Mouse (Mus musculus) midbrain, embryonic 15.5 days (tissue): ENCODE measurements at regions not wholly inside any gene's neighbourhood (a gene's known extent, or its start where the extent isn't known, plus 50 kb on each side); places are given as distances from the start of the nearest gene placed in this dataset.

Experiments used
- ATAC-seq: fragments of 200-750 bp; cut with Nextera tagmentation; replicated peaks from 2 replicates; pipeline ENCODE4 v1.8.0; 2017; ENCODE audit warnings: moderate TSS enrichment
- H3K27ac ChIP-seq: fragments of 300-500 bp; sonication (generic); 2 replicates; pipeline ENCODE4 v1.5.1; 2015; ENCODE audit warnings: mild to moderate bottlenecking, inconsistent platforms
- H3K27me3 ChIP-seq: fragments of 300-500 bp; sonication (generic); replicated peaks from 2 replicates; pipeline ENCODE4 v1.6.1; 2015; ENCODE audit warnings: inconsistent platforms
- H3K36me3 ChIP-seq: fragments of 300-500 bp; sonication (generic); replicated peaks from 2 replicates; pipeline ENCODE4 v1.6.1; 2015; ENCODE audit warnings: inconsistent platforms
- H3K4me1 ChIP-seq: fragments of 300-500 bp; sonication (generic); 2 replicates; pipeline ENCODE4 v1.6.1; 2015; ENCODE audit warnings: inconsistent platforms
- H3K4me2 ChIP-seq: fragments of 300-500 bp; sonication (generic); 2 replicates; pipeline ENCODE4 v1.6.1; 2015; ENCODE audit warnings: inconsistent platforms, mild to moderate bottlenecking, moderate library complexity
- H3K4me3 ChIP-seq: fragments of 300-500 bp; sonication (generic); 2 replicates; pipeline ENCODE4 v1.5.1; 2015; ENCODE audit warnings: mild to moderate bottlenecking, inconsistent platforms
- H3K9ac ChIP-seq: fragments of 300-500 bp; sonication (generic); 2 replicates; pipeline ENCODE4 v1.6.1; 2015; ENCODE audit warnings: mild to moderate bottlenecking, inconsistent platforms
- H3K9me3 ChIP-seq: fragments of 300-500 bp; sonication (generic); 2 replicates; pipeline ENCODE4 v1.6.1; 2016; ENCODE audit warnings: inconsistent platforms
- WGBS: fragments of 180-500 bp; shearing (Covaris S2); methylation state at CpG from one replicate; pipeline ENCODE4 v1.1.7; 2015; ENCODE audit warnings: mixed read lengths; 5-methylcytosine and 5-hydroxymethylcytosine counted together

DNA sequence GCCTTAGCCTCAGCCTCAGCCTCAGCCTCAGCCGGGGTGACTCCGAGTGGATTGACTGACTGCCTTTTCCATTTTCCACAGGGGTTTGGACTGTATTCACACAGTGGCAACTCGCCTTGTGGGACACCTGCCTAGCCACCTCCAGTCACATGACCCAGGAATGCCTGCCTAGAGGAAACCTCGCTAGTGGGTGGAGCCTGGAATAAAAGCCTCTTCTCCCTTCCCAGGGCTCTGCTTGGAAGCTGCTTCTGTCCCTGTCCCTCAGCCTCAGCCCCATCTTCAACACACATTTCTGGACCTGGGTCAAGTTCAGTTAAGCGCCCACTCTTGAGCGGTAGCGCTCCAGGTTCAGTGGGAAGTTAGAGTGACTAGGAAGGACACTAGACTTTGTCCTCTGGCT lies 68.0 kb upstream of the Prdm11 start:
- Histone ChIP-seq H3K27ac (no peak overlapping the region), H3K9me3 (no peaks in the 10 kb centered on the region), H3K4me2 (no peak overlapping the region), H3K4me1 (0 out of 2 replicates have a peak, but pooled peaks cover 3% of the 10 kb centered on the region), H3K27me3 (no peaks in the 10 kb centered on the region), H3K9ac (no peak overlapping the region), H3K36me3 (no peaks in the 10 kb centered on the region), H3K4me3 (no peak overlapping the region)
- ATAC-seq: no peak
- WGBS: 74% methylated on average over 7 of the region's 7 CpGs

DNA sequence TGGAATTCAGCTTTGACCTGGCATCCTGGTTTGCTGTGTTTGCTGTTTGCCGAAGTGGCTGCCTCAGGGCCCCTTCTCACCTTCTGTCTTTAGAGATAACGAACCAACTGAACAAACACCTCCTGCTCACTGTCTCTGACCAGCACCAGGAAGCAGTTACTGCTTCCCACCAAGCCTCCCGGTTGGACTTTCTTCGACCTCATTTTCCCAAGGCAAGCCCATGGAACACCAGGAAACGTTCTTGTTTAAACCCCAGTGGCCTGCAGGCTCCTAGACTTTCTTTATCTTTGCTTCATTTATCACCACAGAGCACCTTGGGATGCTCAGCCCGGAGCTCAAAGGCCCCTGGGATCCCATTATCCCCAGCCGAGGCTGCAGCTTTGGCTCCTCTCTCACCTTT lies 66.4 kb upstream of the Prdm11 start:
- H3K4me1 ChIP-seq: no peaks in the 10 kb centered on the region
- no peak overlapping the region for H3K4me2 ChIP-seq
- H3K9me3 ChIP-seq: no peaks in the 10 kb centered on the region
- WGBS: 46% methylated on average over 7 of the region's 7 CpGs
- no peaks in the 10 kb centered on the region for H3K27me3 ChIP-seq
- H3K27ac ChIP-seq: no peak overlapping the region
- no peak overlapping the region for H3K4me3 ChIP-seq
- H3K36me3 ChIP-seq: no peaks in the 10 kb centered on the region
- no peak for ATAC-seq
- no peak overlapping the region for H3K9ac ChIP-seq

DNA sequence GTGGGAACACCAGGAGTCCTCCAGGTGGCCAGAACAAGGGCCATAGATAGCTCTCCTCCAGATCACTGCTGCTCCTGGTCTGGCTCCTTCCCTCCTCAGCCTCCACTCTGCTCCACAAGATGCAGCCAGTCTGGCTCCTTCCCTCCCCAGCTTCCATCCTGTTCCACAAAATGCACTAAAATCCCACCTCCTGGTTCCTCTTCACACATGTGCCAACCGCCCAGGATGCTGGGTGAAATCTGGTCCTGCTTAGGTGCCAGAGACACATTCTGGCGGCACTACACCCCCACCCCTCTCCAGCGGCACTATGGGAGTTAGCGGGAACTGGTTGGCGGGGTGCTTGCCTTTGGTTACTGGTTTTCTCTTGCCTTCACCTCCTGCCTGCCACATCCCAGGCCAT lies 64.9 kb upstream of the Prdm11 start:
- Histone ChIP-seq H3K9me3 (no peaks in the 10 kb centered on the region), H3K4me1 (no peaks in the 10 kb centered on the region), H3K9ac (no peak overlapping the region), H3K4me2 (no peak overlapping the region), H3K4me3 (no peak overlapping the region), H3K27ac (no peak overlapping the region), H3K27me3 (no peaks in the 10 kb centered on the region), H3K36me3 (no peaks in the 10 kb centered on the region)
- ATAC-seq: no peak
- 89% methylated on average over 5 of the region's 5 CpGs for WGBS

DNA sequence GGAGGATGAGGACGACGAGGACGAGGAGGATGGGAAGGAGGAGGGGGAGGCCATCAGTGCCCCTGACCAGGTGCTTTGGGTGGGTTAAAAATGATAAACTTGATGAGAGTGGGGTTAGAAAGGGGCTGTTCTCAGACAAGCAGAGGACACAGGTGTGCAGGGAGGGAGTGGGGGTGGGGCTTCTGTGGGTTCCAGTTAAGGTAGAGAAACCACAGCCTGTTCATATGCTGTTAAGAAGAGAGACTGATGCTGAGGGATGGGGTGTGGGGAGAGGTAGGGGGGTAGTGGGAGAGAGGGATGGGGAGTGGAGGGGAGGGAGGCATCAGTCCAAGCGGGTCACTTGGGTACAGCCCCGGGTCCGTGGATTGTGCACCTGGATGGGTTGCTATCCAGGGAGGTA lies 60.6 kb upstream of the Prdm11 start:
- 75% methylated on average over 6 of the region's 6 CpGs for WGBS
- H3K27ac ChIP-seq: no peak overlapping the region
- H3K9ac ChIP-seq: no peak overlapping the region
- H3K4me3 ChIP-seq: no peak overlapping the region
- no peaks in the 10 kb centered on the region for H3K36me3 ChIP-seq
- no peaks in the 10 kb centered on the region for H3K27me3 ChIP-seq
- H3K4me2 ChIP-seq: no peak overlapping the region
- no peaks in the 10 kb centered on the region for H3K4me1 ChIP-seq
- H3K9me3 ChIP-seq: no peaks in the 10 kb centered on the region
- ATAC-seq: no peak

DNA sequence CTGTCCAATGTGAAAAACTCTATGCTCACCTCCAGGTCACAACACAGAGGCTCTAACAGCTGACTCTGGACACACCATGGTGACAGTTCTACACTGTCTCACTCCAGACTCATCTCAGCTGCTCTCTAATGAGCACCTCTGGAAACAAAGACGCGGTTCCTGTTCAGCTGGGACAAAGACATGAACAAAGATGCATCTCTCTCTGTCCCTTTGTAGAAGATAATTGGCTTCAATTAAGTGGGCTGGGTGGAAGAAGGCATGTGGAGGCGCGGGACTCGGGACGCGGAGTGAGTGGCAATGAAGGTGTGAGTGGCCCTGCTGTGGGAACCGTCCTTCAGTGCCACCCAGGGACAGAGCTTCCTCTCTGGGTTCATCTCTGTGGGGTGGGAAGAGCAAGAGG lies 56.0 kb upstream of the Prdm11 start:
- Histone ChIP-seq H3K4me3 (no peak overlapping the region), H3K27ac (no peak overlapping the region), H3K27me3 (no peaks in the 10 kb centered on the region), H3K36me3 (no peaks in the 10 kb centered on the region), H3K4me1 (peaks cover 12% of the 10 kb centered on the region), H3K4me2 (no peak overlapping the region), H3K9ac (no peak overlapping the region), H3K9me3 (no peaks in the 10 kb centered on the region)
- no peak for ATAC-seq
- WGBS: 70% methylated on average over 8 of the region's 8 CpGs

DNA sequence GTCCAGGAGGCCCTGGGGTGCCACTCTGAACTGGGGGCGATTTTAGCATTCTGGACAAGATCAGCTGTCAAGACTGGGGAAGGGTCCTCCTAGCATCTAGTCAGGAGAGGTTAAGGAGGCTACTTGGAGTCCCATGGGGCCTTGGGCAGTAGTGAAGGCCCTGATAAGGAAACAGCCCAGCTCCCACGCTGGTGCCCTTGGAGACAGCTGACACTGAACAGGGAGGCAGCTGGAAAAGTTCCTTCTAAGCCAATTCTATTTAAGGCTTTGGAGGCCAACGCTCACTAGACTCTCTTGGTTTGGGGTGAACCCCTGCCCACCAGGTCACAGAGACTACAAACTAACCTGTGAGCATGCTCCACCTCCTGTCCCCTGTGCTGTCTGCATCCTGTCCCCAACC lies 53.8 kb upstream of the Prdm11 start:
- Histone ChIP-seq H3K27ac (no peak overlapping the region), H3K4me1 (peaks cover 12% of the 10 kb centered on the region), H3K9me3 (no peaks in the 10 kb centered on the region), H3K4me3 (no peak overlapping the region), H3K27me3 (no peaks in the 10 kb centered on the region), H3K36me3 (no peaks in the 10 kb centered on the region), H3K9ac (no peak overlapping the region), H3K4me2 (no peak overlapping the region)
- WGBS: 64% methylated on average over 3 of the region's 3 CpGs
- ATAC-seq: no peak

DNA sequence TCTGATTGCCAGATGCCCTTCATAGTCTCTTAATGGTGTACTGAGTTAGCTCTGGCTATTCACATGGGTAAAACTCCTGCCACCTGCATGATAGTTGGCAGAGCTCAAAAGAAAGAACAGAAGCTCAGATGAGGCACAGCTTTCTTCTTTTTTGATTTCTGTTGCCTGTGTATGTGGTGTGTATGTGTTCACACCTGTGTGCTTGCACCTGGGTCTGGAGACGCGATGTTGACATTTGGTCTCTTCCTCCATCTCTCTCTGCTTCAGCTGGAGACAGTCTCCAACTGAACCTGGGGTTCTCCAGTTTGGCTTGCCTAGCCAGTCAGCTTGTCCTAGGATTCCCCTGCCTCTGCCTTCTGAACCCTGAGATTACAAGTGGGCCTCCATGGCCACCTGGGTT lies 51.0 kb upstream of the Prdm11 start:
- no peak for ATAC-seq
- WGBS: 95% methylated on average over 2 of the region's 2 CpGs
- Histone ChIP-seq H3K4me2 (no peak overlapping the region), H3K4me1 (peaks cover 12% of the 10 kb centered on the region), H3K36me3 (no peaks in the 10 kb centered on the region), H3K4me3 (no peak overlapping the region), H3K27me3 (no peaks in the 10 kb centered on the region), H3K9ac (no peak overlapping the region), H3K27ac (0 out of 2 replicates have a peak overlapping the region, but pooled peaks have one; percentile 15), H3K9me3 (no peaks in the 10 kb centered on the region)

DNA sequence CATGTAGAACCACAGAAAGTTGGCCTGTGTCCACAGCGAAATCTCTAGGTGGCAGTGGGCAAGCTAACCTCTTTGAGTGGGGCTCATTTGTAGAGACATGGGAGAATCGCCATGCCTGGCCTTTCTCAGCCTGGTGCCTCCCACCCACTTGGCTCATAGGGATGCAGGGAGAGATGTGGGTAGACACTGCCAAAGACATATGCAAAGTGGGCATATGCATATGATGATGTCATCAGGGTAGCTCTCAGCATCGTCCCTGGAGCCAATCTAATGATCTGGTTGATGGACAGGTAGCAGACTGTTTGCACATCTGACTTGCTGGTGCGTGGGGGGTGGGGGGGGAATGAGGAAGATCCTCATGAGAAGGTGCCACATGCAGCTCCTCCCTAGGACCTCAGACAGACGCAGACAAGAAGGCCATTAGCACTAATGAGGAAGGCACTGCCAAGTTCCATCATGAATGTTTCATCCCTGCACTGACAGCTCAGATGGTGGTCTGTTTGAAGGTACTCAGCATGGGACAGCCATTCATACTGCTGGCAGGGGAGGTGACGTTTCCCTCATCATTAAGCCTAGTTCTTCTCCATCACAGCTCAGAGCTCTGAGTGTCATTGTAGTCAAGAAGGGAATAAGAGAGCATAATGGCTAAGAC lies 50.2 kb upstream of the Prdm11 start:
- Histone ChIP-seq H3K9ac (no peak overlapping the region), H3K4me3 (no peak overlapping the region), H3K27me3 (no peaks in the 10 kb centered on the region), H3K9me3 (no peaks in the 10 kb centered on the region), H3K4me1 (peaks cover 17% of the 10 kb centered on the region), H3K27ac (no peak overlapping the region), H3K4me2 (no peak overlapping the region), H3K36me3 (no peaks in the 10 kb centered on the region)
- WGBS: 54% methylated on average over 6 of the region's 6 CpGs
- ATAC-seq: peak; percentile 65
